Mouse (Mus musculus) naive thymus-derived CD4-positive, alpha-beta T cell, adult 2 months (primary cell): ENCODE results near the gene Stmn1.

Experiments used
- DNase-seq: peaks from one replicate; pipeline ENCODE4 v3.0.0-alpha.2; 2011; ENCODE audit warnings: low read depth

Stmn1 gene

DNA sequence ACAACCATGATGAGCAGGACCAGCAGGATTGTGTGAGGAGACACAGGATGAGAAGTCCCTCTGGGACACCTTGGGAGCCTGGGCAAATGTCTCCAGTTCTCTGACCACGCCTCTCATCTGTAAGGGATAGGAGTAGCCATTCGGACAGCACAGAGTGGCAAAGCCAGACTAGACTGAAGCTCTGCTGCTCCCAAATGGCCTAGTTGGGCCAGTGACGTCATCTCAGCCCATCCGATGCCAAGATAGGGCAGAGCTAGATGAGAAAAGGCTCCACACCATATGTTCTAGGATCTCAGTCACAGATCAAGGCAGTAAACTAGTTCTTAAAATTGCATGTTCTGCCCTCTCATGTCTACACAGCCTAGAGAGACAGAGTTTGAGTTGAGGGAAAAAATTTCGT, 9.3 kb upstream of the Stmn1 start:
- no peak for DNase-seq

DNA sequence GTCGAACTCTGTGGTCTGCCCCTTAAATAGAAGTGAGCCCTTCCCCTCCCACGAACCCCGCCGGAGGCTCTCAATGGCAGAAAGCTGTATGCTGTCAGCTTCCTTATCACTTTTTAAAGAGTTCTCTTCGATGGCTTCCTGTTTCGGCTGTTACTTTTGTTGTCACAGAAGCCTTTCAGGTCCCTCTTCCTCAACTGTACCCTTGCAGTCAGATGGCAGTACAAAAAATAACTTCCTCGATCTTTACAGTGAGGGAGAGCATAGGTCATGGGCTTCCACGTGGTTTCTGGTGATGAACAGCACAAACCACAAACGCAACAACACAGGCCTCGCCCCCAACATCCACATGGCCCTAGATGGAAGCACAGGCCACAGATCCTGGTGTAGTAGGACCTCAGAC, 7.8 kb upstream of the Stmn1 start:
- DNase-seq = peak; percentile 76

GRCm38 (mm10) chr4:134461252-134461651, 6.9 kb upstream of the Stmn1 start:
- no peak for DNase-seq

DNA sequence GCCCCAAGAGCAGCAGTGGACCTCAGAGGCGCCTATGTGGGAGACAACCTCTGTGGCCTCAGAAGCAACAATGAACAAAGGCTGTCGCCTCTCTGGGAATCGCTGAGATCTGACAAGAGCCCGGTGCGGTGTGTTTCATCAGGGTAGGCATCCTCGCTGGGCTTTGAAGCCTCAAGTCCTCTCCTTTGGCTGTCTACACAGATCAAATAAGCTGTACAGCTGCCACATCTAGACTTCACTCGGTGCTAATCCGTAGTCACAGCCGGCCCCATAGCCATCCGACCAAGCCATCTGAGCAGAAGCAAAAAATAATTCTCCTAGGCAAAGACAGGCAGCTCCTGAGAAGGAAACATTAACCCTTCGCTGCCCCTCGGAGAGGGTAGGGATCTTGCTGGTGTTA, 2.3 kb upstream of the Stmn1 start:
- no peak for DNase-seq

GRCm38 (mm10) chr4:134466381-134467262, 1.5 kb upstream of the Stmn1 start:
- no peak for DNase-seq

- DNase-seq = peak; percentile 60
Measured at GRCm38 (mm10) chr4:134467435-134468214, 495 bp upstream of the Stmn1 start.

DNA sequence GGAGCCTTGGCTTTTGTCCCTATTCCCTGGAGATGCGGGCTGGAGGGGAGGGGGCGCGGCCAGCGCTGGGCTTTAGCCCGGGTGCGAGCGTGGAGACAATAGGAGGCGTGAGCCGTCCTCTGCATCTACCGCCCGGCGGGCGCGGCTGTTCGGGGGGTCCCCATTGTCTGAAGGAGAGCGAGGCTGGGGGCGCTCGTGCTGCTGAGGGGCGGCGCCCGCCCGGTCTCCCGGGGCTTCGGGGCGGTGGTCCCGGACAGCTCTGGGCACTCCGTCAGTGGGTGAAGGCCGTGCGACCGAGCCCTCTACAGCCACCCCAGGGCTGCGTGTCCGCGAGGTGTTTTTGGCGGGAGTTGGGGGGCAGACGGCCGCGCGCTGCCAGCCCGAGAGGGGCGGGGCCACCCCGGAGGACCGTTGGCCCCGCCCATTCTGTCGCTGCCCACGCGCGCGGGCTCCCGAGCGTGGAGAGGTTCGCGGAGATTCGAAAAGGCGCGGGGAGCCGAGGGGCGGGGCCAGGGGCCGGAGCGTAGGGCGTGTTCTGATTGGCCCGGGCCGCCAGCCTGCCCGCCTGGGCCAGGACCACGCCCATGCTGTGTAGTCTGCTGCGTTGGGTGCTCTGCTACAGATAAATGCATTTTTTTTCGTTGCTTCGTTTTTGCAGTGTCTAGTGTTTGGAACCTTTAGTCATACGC, 602 bp downstream of the Stmn1 start:
- peak; percentile 95 for DNase-seq

DNA sequence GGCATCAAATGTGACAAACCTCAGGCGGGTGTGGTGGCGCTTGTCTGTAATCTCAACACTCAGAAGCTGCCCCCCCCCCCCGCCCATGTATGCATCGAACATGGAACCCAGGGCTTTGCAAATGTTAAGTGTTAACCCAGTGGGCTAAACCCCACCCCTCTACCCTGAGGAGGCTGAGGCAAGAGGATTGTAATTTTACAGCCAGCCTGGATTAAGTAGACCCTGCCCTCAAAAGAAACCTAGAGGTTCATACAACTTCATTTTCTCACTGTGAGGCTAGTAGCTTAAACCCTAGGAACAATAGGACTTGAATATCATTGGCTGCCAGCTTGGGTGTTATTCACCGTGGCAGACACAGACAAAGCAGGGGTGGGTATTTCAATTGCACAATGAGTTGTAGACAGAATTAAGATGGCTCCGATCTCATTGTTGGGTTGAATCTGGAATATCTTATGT, 1.2 kb downstream of the Stmn1 start:
- no peak for DNase-seq

DNA sequence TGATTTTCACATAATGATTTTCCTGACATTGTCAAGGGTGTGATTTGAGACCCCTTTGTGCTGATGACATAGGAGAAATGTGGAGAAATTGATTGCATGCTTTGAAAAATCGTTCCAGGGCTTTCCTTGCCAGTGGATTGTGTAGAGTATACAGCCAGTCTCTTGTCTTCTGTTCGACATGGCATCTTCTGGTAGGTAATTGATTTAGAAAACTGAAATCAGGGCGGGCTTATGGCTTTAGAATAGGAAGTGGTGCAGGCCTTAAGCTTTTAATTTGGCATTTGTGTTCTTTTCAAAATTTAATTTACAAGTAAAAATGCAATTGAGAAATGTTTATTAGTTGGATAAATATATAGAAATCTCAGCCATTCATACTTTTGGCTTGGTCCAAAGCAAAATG, 1.9 kb downstream of the Stmn1 start:
- no peak for DNase-seq

- no peak for DNase-seq
Measured at GRCm38 (mm10) chr4:134471469-134471868, 3.3 kb downstream of the Stmn1 start.

DNA sequence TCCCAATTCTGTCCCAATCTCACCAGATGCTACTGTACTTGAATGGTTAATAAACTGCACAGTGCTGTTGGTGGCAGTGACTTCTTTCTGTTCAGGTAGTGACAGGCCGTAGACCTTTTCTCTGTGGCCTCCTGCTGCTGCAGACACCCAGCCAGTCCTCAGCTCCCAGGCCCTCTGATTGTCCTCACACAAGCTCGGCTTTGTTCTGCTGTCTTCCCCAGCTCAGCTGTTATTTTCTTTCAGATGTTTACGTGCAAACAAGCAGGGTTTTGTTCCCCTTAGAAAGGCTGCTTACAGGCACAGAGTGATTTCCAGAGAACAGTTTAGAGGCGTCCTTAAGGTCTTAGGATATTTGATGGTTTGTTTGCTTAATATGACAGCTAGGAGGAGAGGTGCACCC, 5.6 kb downstream of the Stmn1 start:
- no peak for DNase-seq

DNA sequence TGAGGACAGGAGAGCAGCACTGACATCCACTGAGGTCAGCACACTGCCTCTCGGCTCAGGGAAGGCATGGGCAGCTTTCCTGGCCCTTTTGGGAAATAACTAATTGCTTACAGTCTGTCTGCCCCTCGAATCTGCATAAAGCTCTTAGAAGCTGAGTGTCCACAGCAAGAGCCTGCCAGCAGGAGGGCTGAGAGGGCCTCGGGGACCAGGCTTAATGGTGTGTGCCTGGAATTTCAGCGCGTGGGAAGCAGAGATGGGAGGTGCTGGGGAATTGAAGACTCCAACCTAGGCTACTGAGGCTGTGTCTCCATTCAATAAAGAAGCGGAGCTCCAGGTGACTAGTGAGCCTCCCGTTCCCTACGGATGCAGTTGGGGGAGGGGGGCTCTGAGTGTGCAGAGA, 6.1 kb downstream of the Stmn1 start:
- DNase-seq = no peak

DNA sequence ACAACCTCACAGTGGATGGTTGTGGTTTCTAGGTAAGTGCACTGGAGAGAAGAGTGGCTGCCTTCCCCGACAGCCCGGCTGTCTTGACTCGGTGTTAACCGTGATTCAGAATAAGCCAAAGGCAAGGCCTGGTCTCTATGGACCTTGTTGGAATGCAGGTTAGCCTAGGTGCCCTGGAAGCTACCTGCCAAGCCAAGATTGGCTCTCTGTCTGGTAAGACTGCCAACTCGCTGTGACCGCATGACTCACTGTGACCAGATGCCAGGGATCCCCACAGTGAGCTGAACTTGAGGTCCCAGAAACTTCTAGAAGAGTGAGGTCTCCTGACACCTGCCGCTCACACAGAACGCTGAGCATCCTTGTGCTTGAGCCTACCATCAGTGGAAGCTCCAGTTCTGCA, 8.8 kb downstream of the Stmn1 start:
- no peak for DNase-seq

GRCm38 (mm10) chr4:134478031-134478430, 9.9 kb downstream of the Stmn1 start:
- peak; percentile 96 for DNase-seq

DNA sequence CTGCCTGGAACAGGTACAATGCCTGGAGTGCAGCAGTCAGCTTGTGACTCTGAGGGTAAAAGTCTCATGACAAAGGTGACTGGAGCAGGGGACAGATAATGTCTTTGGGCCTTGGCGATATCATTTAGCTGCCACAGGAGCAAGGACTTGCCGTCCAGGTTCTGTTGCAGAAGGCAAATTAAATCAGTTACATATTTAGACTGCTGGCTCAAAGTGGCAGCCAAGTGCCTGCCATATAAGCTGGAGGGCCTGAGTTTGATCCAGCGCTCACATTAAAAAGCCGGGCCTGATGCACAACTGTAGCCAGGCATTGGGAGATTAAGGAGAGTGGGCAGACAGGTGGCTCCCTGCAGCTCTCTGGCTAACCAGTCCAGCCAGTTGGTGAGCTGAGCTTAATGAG, 11.7 kb downstream of the Stmn1 start:
- no peak for DNase-seq

- peak; percentile 88 for DNase-seq
Measured at GRCm38 (mm10) chr4:134480864-134481263, 12.7 kb downstream of the Stmn1 start.

GRCm38 (mm10) chr4:134481270-134481669, 13.2 kb downstream of the Stmn1 start:
- DNase-seq = no peak

- DNase-seq = no peak
Measured at GRCm38 (mm10) chr4:134482442-134482841, 14.3 kb downstream of the Stmn1 start.

DNA sequence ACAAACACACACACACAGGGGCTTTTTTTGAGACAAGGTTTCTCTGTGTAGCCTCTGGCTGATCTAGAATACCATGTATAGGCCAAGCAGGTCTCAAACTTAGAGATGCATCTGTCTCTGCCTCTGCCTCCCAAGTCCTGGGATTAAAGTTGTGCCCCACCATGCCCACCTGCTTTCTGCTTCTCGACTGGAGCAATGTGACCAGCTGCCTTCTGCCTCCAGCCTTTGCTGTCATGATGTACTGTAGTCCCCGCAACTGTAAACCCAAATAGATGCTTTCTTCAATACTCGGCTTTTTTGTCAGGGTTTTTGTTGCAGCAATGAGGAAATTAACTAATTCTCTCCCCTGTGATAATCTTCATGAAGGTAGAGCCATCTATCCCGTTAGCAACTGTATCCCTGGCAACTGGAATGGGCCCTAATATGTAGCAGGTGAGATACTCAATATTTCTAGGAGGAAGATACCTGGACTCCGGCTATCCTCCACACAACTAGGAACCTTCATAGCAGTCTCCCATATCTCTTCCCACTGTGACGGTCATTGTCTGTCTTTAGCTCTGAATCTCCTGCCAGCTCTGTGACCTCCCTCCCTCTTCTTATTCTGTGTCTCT, 15.1 kb downstream of the Stmn1 start:
- no peak for DNase-seq

- no peak for DNase-seq
Measured at GRCm38 (mm10) chr4:134483696-134484095, 15.6 kb downstream of the Stmn1 start.

GRCm38 (mm10) chr4:134484231-134484630, 16.1 kb downstream of the Stmn1 start:
- DNase-seq = no peak
